Mouse (Mus musculus): ENCODE measurements around the gene Pja2. TPM values are rescaled to one million over a fixed set of nuclear protein-coding genes. Genes with fewer than 3 reads are reported as not detected.

The Pja2 gene
- polyA plus RNA-seq, 1 experiment from 2014 or later, result 167 TPM

Small RNAs within 50 kb of the gene (microRNA-seq; reads per million reads assigned to microRNA genes)
- gene Gm24194, result not detected
